Mouse (Mus musculus) kidney, adult 18-20 months (tissue): ENCODE results near the gene H2-T22.
"Not testable (repeated sequence)": the region's sequence is repeated elsewhere in the genome, so short reads cannot be mapped to it uniquely, and the experiment has no call there.

Experiments
- DNase-seq: peaks from one replicate; pipeline ENCODE4 v3.0.0; 2021

The H2-T22 gene

GRCm38 (mm10) chr17:36028879-36029619 is 13.5 kb downstream of the H2-T22 start:
- DNase-seq = no peak

- no peak for DNase-seq
Observed at GRCm38 (mm10) chr17:36027663-36028062, 14.9 kb downstream of the H2-T22 start.

- no peak for DNase-seq
Observed at GRCm38 (mm10) chr17:36025901-36026300, 16.6 kb downstream of the H2-T22 start.

GRCm38 (mm10) chr17:36025197-36025596 is 17.4 kb downstream of the H2-T22 start:
- no peak for DNase-seq

- peak; percentile 42 for DNase-seq
Observed at GRCm38 (mm10) chr17:36023710-36024654, 18.6 kb downstream of the H2-T22 start.

- DNase-seq = no peak
Observed at GRCm38 (mm10) chr17:36022922-36023321, 19.6 kb downstream of the H2-T22 start.

- no peak for DNase-seq
Observed at GRCm38 (mm10) chr17:36022098-36022497, 20.4 kb downstream of the H2-T22 start.

GRCm38 (mm10) chr17:36021309-36021708 is 21.2 kb downstream of the H2-T22 start:
- no peak for DNase-seq

- peak; percentile 83 for DNase-seq
Observed at GRCm38 (mm10) chr17:36020191-36021073, 22.1 kb downstream of the H2-T22 start, which contains the start of gene H2-T24. Gene H2-T24, minus strand, starts transcription at chr17:36020560.

GRCm38 (mm10) chr17:36019519-36019918 is 23.0 kb downstream of the H2-T22 start:
- DNase-seq = no peak

- no peak for DNase-seq
Observed at GRCm38 (mm10) chr17:36018979-36019378, 23.6 kb downstream of the H2-T22 start.

GRCm38 (mm10) chr17:36017046-36017445 is 25.5 kb downstream of the H2-T22 start:
- no peak for DNase-seq

- no peak for DNase-seq
Observed at GRCm38 (mm10) chr17:36014977-36015376, 27.6 kb downstream of the H2-T22 start.

- DNase-seq = not testable (repeated sequence)
Observed at GRCm38 (mm10) chr17:36004409-36004808, 38.1 kb downstream of the H2-T22 start.

GRCm38 (mm10) chr17:36003331-36003730 is 39.2 kb downstream of the H2-T22 start:
- no peak for DNase-seq

- no peak for DNase-seq
Observed at GRCm38 (mm10) chr17:36001966-36002365, 40.6 kb downstream of the H2-T22 start.

- no peak for DNase-seq
Observed at GRCm38 (mm10) chr17:36001121-36001897, 41.2 kb downstream of the H2-T22 start.

GRCm38 (mm10) chr17:36000349-36000748 is 42.2 kb downstream of the H2-T22 start:
- no peak for DNase-seq

- no peak for DNase-seq
Observed at GRCm38 (mm10) chr17:35999356-35999755, 43.2 kb downstream of the H2-T22 start.

- DNase-seq = no peak
Observed at GRCm38 (mm10) chr17:35998545-35999305, 43.8 kb downstream of the H2-T22 start.
